Mouse (Mus musculus) midbrain, postnatal 0 days (tissue): ENCODE measurements around the gene Fuca1. TPM values are rescaled to one million over a fixed set of nuclear protein-coding genes. Genes with fewer than 3 reads are reported as not detected.
A peak's percentile ranks its signal among the peaks of the same experiment; 100 is the strongest.

ENCODE experiments used
- ATAC-seq: fragments of 200-750 bp; cut with Nextera tagmentation; 2 replicates; pipeline ENCODE4 v1.8.0; 2017; ENCODE audit warnings: moderate number of reproducible peaks, mild to moderate bottlenecking, moderate TSS enrichment, moderate library complexity; ENCODE audit not compliant: low FRiP score
- DNase-seq: peaks from one replicate; pipeline ENCODE4 v3.0.0-alpha.2; 2015; ENCODE audit warnings: low spot score
- H3K27ac ChIP-seq: fragments of 300-500 bp; sonication (generic); 2 replicates; pipeline ENCODE4 v1.5.1; 2014; ENCODE audit warnings: low read depth, mild to moderate bottlenecking, low read length, mixed read lengths
- H3K27me3 ChIP-seq: fragments of 300-500 bp; sonication (generic); 2 replicates; pipeline ENCODE4 v1.6.1; 2014; ENCODE audit warnings: low read length, control low read depth, mixed read lengths; ENCODE audit not compliant: insufficient read depth
- H3K36me3 ChIP-seq: fragments of 300-500 bp; sonication (generic); 2 replicates; pipeline ENCODE4 v1.6.1; 2014; ENCODE audit warnings: low read length, control low read depth, mixed read lengths; ENCODE audit not compliant: insufficient read depth
- H3K4me1 ChIP-seq: fragments of 300-500 bp; sonication (generic); 2 replicates; pipeline ENCODE4 v1.6.1; 2014; ENCODE audit warnings: mild to moderate bottlenecking, control low read depth, antibody characterized with exemption, low read length, mixed read lengths; ENCODE audit not compliant: insufficient read depth
- H3K4me2 ChIP-seq: fragments of 300-500 bp; sonication (generic); 2 replicates; pipeline ENCODE4 v1.6.1; 2014; ENCODE audit warnings: low read depth, mild to moderate bottlenecking, low read length, mixed read lengths; ENCODE audit not compliant: poor library complexity, severe bottlenecking
- H3K4me3 ChIP-seq: fragments of 300-500 bp; sonication (generic); 2 replicates; pipeline ENCODE4 v1.5.1; 2014; ENCODE audit warnings: low read depth, mild to moderate bottlenecking, low read length, moderate library complexity
- H3K9ac ChIP-seq: fragments of 300-500 bp; sonication (generic); replicated peaks from 2 replicates; pipeline ENCODE4 v1.6.1; 2014; ENCODE audit warnings: mild to moderate bottlenecking, low read length, moderate library complexity, mixed read lengths; ENCODE audit not compliant: poor library complexity, severe bottlenecking
- H3K9me3 ChIP-seq: fragments of 300-500 bp; sonication (generic); 2 replicates; pipeline ENCODE4 v1.6.1; 2016; ENCODE audit warnings: low read length, control low read depth
- CTCF ChIP-seq: IDR thresholded peaks from 2 replicates; pipeline ENCODE4 v1.5.1; 2016; ENCODE audit warnings: antibody characterized with exemption, mild to moderate bottlenecking
- WGBS: fragments of 180-500 bp; shearing (Covaris S2); extraction: QIAGEN DNeasy Blood & Tissue Kit; methylation state at CpG from one replicate; pipeline ENCODE4 v1.1.7; 2014; 5-methylcytosine and 5-hydroxymethylcytosine counted together
- polyA plus RNA-seq: library from polyadenylated mRNA; unstranded; fragments of >200 nt; fragmentation: Nextera tagmentation; extraction: Ambion mirVana; gene quantifications from 2 replicates; pipeline ENCODE4 v1.2.1, GENCODE M21; 2015
- total RNA-seq: library from RNA; depleted of rRNA; stranded (reverse); fragments of >200 nt; gene quantifications from 2 replicates; pipeline ENCODE4 v1.2.3, GENCODE M21; 2014

Gene Fuca1
- total and polyA plus RNA-seq, 2 experiments from 2014 or later = 37.8 to 92.7 TPM

DNA sequence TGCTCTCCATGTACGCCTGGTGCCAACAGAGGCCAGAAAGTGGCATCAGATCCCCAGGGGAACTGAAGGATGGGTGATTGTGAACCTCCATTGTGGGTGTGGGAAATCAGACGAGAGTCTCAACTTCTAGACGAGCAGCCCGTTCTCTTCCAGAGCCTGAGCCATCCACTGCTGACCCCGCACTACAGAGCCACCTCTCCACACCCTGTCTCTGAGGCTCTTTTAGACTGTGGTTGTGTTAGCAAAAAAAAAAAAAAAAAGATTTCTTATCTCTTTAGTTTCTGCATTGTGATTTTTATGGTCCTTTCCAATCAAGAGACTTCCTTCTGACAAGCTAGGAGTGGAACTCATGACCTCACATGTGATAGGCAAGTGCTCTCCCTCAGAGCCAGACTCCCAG is 8.9 kb downstream of the Fuca1 start:
- TF ChIP-seq CTCF = no peak
- no peak overlapping the region for H3K27ac ChIP-seq
- no peak for DNase-seq

DNA sequence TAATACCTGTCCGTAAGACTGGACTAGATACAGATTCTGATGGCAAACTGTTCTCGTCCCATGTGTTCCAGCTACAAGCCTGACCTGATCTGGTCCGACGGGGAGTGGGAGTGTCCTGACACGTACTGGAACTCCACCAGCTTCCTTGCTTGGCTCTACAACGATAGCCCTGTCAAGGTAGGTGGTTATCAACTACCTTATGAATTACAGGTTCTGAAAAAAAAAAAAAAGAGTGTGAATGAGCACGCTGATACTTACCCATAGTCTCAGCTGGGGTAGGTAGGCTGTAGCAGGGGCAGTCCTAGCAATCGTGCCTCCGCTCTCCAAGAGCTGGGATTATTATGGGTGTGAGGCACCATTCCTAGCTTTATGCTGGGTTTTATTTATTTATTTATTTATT is 9.3 kb downstream of the Fuca1 start:
- Histone ChIP-seq H3K9ac (no peak overlapping the region), H3K4me3 (no peak overlapping the region), H3K4me1 (no peaks in the 10 kb centered on the region), H3K27ac (no peak overlapping the region), H3K9me3 (no peaks in the 10 kb centered on the region), H3K36me3 (peaks cover 19% of the 10 kb centered on the region; the same call in 1 of the 2 replicates), H3K4me2 (no peak overlapping the region), H3K27me3 (no peaks in the 10 kb centered on the region)
- no peak for TF ChIP-seq CTCF
- WGBS = 94% methylated on average over 9 of the region's 9 CpGs
- ATAC-seq = no peak
- DNase-seq = no peak

More for the DNA sequence above, 8.9 kb downstream of the Fuca1 start:
- no peak for ATAC-seq
- Histone ChIP-seq H3K9me3 (no peaks in the 10 kb centered on the region), H3K4me3 (no peak overlapping the region), H3K36me3 (peaks cover 19% of the 10 kb centered on the region; the same call in 1 of the 2 replicates), H3K27me3 (no peaks in the 10 kb centered on the region), H3K4me1 (no peaks in the 10 kb centered on the region), H3K4me2 (no peak overlapping the region), H3K9ac (no peak overlapping the region)
- 92% methylated on average over 5 of the region's 5 CpGs for WGBS

DNA sequence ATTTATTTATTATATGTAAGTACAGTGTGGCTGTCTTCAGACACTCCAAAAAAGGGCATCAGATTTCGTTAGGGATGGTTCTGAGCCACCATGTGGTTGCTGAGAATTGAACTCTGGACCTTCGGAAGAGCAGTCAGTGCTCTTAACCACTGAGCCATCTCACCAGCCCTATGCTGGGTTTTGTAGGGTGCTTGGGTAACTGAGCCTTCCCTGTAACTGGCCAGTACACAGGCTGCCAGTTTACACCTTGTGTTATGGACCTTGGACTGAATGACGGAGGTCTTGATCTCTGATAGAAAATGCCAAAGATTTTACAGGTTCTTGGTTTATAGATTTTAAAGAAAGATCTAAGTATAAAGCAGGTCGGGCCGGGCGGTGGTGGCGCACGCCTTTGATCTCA is 9.7 kb downstream of the Fuca1 start:
- no peaks in the 10 kb centered on the region for H3K27me3 ChIP-seq
- H3K9me3 ChIP-seq = no peaks in the 10 kb centered on the region
- H3K36me3 ChIP-seq = peaks cover 19% of the 10 kb centered on the region; the same call in 1 of the 2 replicates
- no peak overlapping the region for H3K9ac ChIP-seq
- no peak for ATAC-seq
- H3K4me1 ChIP-seq = no peaks in the 10 kb centered on the region
- WGBS = 96% methylated on average over 8 of the region's 8 CpGs
- TF ChIP-seq CTCF = no peak
- DNase-seq = no peak
- no peak overlapping the region for H3K4me3 ChIP-seq
- no peak overlapping the region for H3K4me2 ChIP-seq
- no peak overlapping the region for H3K27ac ChIP-seq

DNA sequence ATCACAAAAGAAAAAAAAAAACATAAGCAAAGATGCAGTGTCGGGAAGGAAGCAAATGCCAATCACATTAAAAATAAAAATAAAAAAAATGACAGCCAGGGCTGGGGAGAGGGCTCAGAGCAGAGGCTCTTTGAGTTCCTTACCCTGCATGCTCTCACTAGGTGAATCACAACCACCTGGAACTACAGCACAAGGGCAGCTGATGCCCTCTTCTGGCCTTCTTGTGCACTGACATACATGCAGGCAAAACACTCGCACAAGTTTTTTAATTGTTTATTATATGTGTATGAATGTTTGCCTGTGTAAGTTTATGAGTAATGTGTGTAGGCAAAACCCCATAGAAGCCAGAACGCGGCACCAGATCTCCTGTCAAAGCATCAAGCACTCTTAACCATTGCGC is 11.3 kb downstream of the Fuca1 start:
- peaks cover 21% of the 10 kb centered on the region for H3K36me3 ChIP-seq
- no peaks in the 10 kb centered on the region for H3K27me3 ChIP-seq
- H3K4me1 ChIP-seq = no peaks in the 10 kb centered on the region
- H3K4me2 ChIP-seq = no peak overlapping the region
- H3K27ac ChIP-seq = no peak overlapping the region
- peak; percentile 39 for DNase-seq
- H3K4me3 ChIP-seq = no peak overlapping the region
- ATAC-seq = no peak
- H3K9me3 ChIP-seq = no peaks in the 10 kb centered on the region
- WGBS = 66% methylated on average over 5 of the region's 5 CpGs
- no peak overlapping the region for H3K9ac ChIP-seq
- TF ChIP-seq CTCF = peak; percentile 77

DNA sequence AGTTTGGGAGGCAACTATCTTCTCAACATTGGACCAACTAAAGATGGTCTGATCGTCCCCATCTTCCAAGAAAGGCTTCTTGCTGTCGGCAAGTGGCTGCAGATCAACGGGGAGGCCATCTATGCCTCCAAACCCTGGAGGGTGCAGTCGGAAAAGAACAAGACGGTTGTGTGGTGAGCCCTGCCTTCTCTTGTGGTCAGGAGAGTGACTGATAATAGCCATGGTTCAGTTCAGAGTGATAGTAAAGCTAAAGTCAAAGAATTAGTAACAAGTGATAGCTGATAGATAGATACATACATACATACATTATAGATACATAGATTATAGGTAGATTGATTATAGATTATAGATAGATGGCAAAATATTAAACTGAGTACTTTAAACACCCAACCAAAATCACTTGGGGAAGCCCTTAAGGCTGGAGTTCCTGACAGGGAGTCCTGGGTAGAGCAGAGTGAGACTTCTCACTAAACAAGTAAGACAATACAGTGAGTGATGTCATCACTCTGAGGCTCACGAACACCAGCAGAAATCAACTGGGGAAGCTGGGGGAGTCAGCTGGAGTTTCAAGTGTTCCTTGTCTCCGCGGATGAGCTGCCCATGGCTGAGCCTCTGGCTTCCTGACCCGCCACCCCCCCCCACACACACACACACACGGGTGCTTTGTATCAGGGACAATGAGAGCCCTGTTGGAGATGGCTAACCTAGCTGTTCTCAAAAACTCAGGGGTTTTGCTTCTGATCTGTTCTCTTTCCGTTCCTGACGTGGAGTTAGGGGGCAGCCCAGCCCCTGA is 14.4 kb downstream of the Fuca1 start:
- Histone ChIP-seq H3K27ac (no peak overlapping the region), H3K9ac (no peak overlapping the region), H3K4me3 (no peak overlapping the region), H3K9me3 (no peaks in the 10 kb centered on the region), H3K4me2 (no peak overlapping the region), H3K4me1 (no peaks in the 10 kb centered on the region), H3K36me3 (peaks cover 25% of the 10 kb centered on the region), H3K27me3 (no peaks in the 10 kb centered on the region)
- no peak for ATAC-seq
- 48% methylated on average over 12 of the region's 12 CpGs for WGBS
- TF ChIP-seq CTCF = no peak
- no peak for DNase-seq

DNA sequence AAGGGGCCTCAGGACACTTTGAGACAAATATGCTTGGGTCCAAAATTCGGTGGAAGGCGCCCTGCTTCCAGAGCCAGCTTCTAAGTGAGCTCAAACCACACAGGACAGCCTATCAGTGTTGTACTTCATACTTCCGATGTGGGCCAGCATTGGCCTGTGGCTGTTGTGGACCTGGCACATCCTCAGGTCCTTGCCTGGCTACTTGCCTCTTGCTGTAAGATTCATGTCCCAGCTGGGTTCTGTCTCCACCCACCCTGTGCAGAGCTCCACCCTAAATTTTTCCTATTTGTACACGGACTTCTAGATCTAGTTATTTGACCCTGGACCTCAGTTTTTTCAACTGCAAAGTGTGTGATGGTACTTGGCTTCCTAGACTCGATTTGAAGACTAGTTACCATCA is 15.0 kb downstream of the Fuca1 start:
- Histone ChIP-seq H3K9me3 (no peaks in the 10 kb centered on the region), H3K27me3 (no peaks in the 10 kb centered on the region), H3K27ac (no peak overlapping the region), H3K4me3 (no peak overlapping the region), H3K4me1 (no peaks in the 10 kb centered on the region), H3K36me3 (peaks cover 24% of the 10 kb centered on the region), H3K9ac (no peak overlapping the region), H3K4me2 (no peak overlapping the region)
- DNase-seq (no peak), ATAC-seq (no peak)
- no peak for TF ChIP-seq CTCF
- WGBS = 62% methylated on average over 5 of the region's 5 CpGs
